Mouse (Mus musculus): ENCODE results near the gene Nudt14.

DNA sequence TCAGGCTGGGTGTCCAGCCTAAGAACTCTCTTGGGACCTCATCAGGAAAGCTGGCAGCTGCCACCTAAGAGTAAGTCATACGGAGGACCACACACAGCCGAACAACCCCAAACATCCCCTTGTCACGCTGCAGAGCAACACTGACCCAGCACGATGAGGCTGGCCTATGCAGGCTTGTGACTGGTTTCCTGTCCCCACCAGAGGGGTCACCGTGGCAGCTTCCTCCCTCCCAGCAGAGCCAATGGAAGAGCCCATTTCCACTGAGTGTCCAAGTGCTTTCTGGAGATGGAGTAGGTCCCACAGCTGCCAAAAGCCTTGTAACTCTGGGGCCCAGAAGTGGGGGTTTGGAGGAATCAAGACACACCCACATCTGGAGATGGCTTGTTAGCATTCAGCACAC lies 19.9 kb upstream of the Nudt14 start:
- no peak for TF ChIP-seq CTCF (IDR thresholded peaks at IDR 0.05)
- TF ChIP-seq EP300 (IDR thresholded peaks at IDR 0.05), result no peak
